Mouse (Mus musculus) neural tube, embryonic 13.5 days (tissue): Measurements from ENCODE around the gene Enah. TPM values are rescaled to one million over a fixed set of nuclear protein-coding genes. Genes with fewer than 3 reads are reported as not detected.

Source experiments
- ATAC-seq: fragments of 200-750 bp; cut with Nextera tagmentation; 2 replicates; pipeline ENCODE4 v1.8.0; 2017; ENCODE audit warnings: low read depth, mild to moderate bottlenecking, moderate TSS enrichment, moderate library complexity
- H3K27ac ChIP-seq: fragments of 300-500 bp; sonication (generic); replicated peaks from 2 replicates; pipeline ENCODE4 v1.5.1; 2015; ENCODE audit warnings: moderate library complexity, mild to moderate bottlenecking, inconsistent platforms
- H3K27me3 ChIP-seq: fragments of 300-500 bp; sonication (generic); 2 replicates; pipeline ENCODE4 v1.6.1; 2015; ENCODE audit warnings: mild to moderate bottlenecking, inconsistent platforms
- H3K36me3 ChIP-seq: fragments of 300-500 bp; sonication (generic); 2 replicates; pipeline ENCODE4 v1.6.1; 2015; ENCODE audit warnings: mild to moderate bottlenecking, inconsistent platforms
- H3K4me1 ChIP-seq: fragments of 300-500 bp; sonication (generic); replicated peaks from 2 replicates; pipeline ENCODE4 v1.6.1; 2015; ENCODE audit warnings: inconsistent platforms
- H3K4me2 ChIP-seq: fragments of 300-500 bp; sonication (generic); 2 replicates; pipeline ENCODE4 v1.6.1; 2015; ENCODE audit warnings: inconsistent platforms, mild to moderate bottlenecking, moderate library complexity
- H3K4me3 ChIP-seq: fragments of 300-500 bp; sonication (generic); 2 replicates; pipeline ENCODE4 v1.5.1; 2015; ENCODE audit warnings: mild to moderate bottlenecking, inconsistent platforms
- H3K9ac ChIP-seq: fragments of 300-500 bp; sonication (generic); 2 replicates; pipeline ENCODE4 v1.6.1; 2015; ENCODE audit warnings: moderate library complexity, mild to moderate bottlenecking, inconsistent platforms
- H3K9me3 ChIP-seq: fragments of 300-500 bp; sonication (generic); 2 replicates; pipeline ENCODE4 v1.6.1; 2016; ENCODE audit warnings: inconsistent platforms
- WGBS: fragments of 180-500 bp; shearing (Covaris S2); methylation state at CpG from one replicate; pipeline ENCODE4 v1.1.7; 2015; 5-methylcytosine and 5-hydroxymethylcytosine counted together
- polyA plus RNA-seq: library from polyadenylated mRNA; unstranded; fragments of >200 nt; fragmentation: Nextera tagmentation; extraction: Ambion mirVana; gene quantifications from 2 replicates; pipeline ENCODE4 v1.2.1, GENCODE M21; 2015

Enah gene
- polyA plus RNA-seq, 1 experiment from 2014 or later, result 35.6 TPM

DNA sequence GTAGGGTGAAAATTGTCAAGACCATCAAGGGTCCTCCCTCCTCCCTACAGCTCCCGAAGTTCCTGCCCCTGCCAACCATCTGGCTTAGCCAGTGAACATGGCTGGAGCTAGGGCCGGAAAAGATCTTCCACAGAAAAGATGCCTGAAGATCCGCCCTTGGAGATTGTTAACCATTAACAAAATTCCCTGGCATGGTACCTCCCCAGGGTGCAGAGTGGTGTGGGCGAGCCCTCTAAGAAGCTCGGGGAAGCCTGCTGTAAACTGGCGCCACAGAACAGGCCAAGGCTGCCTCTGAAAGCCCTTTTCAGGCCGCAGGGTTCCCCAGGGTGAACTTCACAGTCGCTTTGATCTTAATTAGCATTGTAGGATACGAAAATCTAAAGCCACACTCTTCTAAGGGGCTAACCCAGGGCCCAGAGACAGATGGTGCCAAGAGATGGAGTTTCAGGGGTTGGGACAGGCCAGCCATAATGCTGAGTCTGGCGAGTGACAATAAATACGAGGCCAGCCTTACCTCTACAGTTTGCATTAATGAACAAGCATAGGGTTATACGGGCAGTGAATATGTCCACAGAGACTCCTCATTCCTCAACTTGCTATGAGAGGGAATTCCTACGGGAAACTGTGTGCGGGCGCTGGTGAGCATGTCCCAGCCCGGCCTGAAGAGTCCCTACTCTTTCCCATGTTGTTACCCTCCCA, 157.0 kb downstream of the Enah start:
- no peak overlapping the region for H3K27ac ChIP-seq

GRCm38 (mm10) chr1:181861181-181861902, 158.4 kb downstream of the Enah start:
- Histone ChIP-seq H3K27me3 (no peaks in the 10 kb centered on the region), H3K36me3 (no peaks in the 10 kb centered on the region), H3K9ac (no peak overlapping the region), H3K4me1 (peaks cover 8% of the 10 kb centered on the region; the same call in 1 of the 2 replicates), H3K27ac (no peak overlapping the region), H3K4me2 (no peak overlapping the region), H3K9me3 (no peaks in the 10 kb centered on the region), H3K4me3 (no peak overlapping the region)
- 74% methylated on average over 2 of the region's 2 CpGs for WGBS
- no peak for ATAC-seq

More for the DNA sequence above, 157.0 kb downstream of the Enah start:
- Histone ChIP-seq H3K4me3 (no peak overlapping the region), H3K27me3 (no peaks in the 10 kb centered on the region), H3K9ac (no peak overlapping the region), H3K36me3 (no peaks in the 10 kb centered on the region), H3K4me2 (no peak overlapping the region), H3K4me1 (peaks cover 8% of the 10 kb centered on the region; the same call in 1 of the 2 replicates), H3K9me3 (no peaks in the 10 kb centered on the region)
- whole genome bisulfite sequencing, result 34% methylated on average over 16 of the region's 16 CpGs
- ATAC-seq, result no peak

GRCm38 (mm10) chr1:181860659-181861058, 159.1 kb downstream of the Enah start:
- Histone ChIP-seq H3K9me3 (no peaks in the 10 kb centered on the region), H3K27me3 (no peaks in the 10 kb centered on the region), H3K4me2 (no peak overlapping the region), H3K4me3 (no peak overlapping the region), H3K36me3 (no peaks in the 10 kb centered on the region), H3K27ac (no peak overlapping the region), H3K9ac (no peak overlapping the region), H3K4me1 (peaks cover 8% of the 10 kb centered on the region; the same call in 1 of the 2 replicates)
- WGBS, result 27% methylated on average over 5 of the region's 5 CpGs
- ATAC-seq, result no peak

DNA sequence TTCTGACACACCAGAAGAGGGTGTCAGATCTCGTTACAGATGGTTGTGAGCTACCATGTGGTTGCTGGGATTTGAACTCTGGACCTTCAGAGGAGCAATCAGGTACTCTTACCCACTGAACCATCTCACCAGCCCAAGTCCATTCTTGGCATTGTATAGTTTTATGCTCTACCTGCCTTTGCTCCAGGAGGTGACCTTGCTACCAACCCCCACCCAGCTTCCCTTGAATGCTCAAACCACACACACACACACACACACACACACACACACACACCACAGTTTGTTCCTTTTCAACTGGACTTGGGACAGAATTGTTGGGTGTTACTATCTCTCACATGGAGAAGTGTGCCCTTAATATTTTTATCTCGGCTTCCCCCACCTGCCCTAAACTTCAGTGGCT, 163.5 kb downstream of the Enah start:
- 92% methylated on average over 2 of the region's 2 CpGs for WGBS

DNA sequence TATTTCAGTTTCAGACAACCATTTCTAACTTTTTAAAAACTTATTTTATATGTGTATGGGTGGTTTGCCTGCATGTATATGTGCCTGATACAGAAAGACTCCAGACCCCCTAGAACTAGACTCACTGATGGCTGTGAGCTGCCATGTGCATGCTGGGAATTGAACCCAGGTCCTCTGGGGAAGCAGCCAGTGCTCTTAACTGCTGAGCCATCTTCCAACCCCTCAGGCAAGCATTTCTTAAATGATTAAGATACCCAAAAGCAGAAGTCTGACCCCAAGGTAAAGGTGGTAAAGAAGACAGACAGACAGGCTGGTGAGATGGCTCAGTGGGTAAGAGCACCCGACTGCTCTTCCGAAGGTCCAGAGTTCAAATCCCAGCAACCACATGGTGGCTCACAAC, 165.0 kb downstream of the Enah start:
- no peak overlapping the region for H3K4me3 ChIP-seq
- H3K4me1 ChIP-seq, result peaks cover 8% of the 10 kb centered on the region
- no peaks in the 10 kb centered on the region for H3K36me3 ChIP-seq
- no peaks in the 10 kb centered on the region for H3K9me3 ChIP-seq
- H3K9ac ChIP-seq, result no peak overlapping the region
- 0 out of 2 replicates have a peak, but pooled peaks cover 2% of the 10 kb centered on the region for H3K27me3 ChIP-seq
- ATAC-seq, result no peak
- WGBS, result 96% methylated on average over 2 of the region's 2 CpGs
- no peak overlapping the region for H3K27ac ChIP-seq
- H3K4me2 ChIP-seq, result no peak overlapping the region

More for the DNA sequence above, 163.5 kb downstream of the Enah start:
- H3K4me1 ChIP-seq, result peaks cover 8% of the 10 kb centered on the region
- H3K36me3 ChIP-seq, result no peaks in the 10 kb centered on the region
- no peak overlapping the region for H3K4me2 ChIP-seq
- ATAC-seq, result no peak
- no peak overlapping the region for H3K27ac ChIP-seq
- H3K27me3 ChIP-seq, result 0 out of 2 replicates have a peak, but pooled peaks cover 2% of the 10 kb centered on the region
- H3K4me3 ChIP-seq, result no peak overlapping the region
- H3K9ac ChIP-seq, result no peak overlapping the region
- no peaks in the 10 kb centered on the region for H3K9me3 ChIP-seq

GRCm38 (mm10) chr1:181853081-181853736, 166.6 kb downstream of the Enah start:
- Histone ChIP-seq H3K27ac (no peak overlapping the region), H3K9me3 (no peaks in the 10 kb centered on the region), H3K36me3 (no peaks in the 10 kb centered on the region), H3K4me1 (peaks cover 8% of the 10 kb centered on the region), H3K4me3 (no peak overlapping the region), H3K27me3 (0 out of 2 replicates have a peak, but pooled peaks cover 2% of the 10 kb centered on the region), H3K9ac (0 out of 2 replicates have a peak overlapping the region, but pooled peaks have one; percentile 17), H3K4me2 (peak overlapping the region; percentile 38)
- ATAC-seq, result no peak; the same call in 1 of the 2 replicates
- 9% methylated on average over 17 of the region's 21 CpGs for WGBS

- Histone ChIP-seq H3K36me3 (no peaks in the 10 kb centered on the region), H3K27ac (no peak overlapping the region), H3K9me3 (no peaks in the 10 kb centered on the region), H3K27me3 (0 out of 2 replicates have a peak, but pooled peaks cover 2% of the 10 kb centered on the region), H3K4me3 (no peak overlapping the region), H3K9ac (no peak overlapping the region), H3K4me2 (no peak overlapping the region), H3K4me1 (peaks cover 8% of the 10 kb centered on the region)
- no peak for ATAC-seq
- 56% methylated on average over 13 of the region's 13 CpGs for WGBS
Measured at GRCm38 (mm10) chr1:181852466-181852865, 167.3 kb downstream of the Enah start.

DNA sequence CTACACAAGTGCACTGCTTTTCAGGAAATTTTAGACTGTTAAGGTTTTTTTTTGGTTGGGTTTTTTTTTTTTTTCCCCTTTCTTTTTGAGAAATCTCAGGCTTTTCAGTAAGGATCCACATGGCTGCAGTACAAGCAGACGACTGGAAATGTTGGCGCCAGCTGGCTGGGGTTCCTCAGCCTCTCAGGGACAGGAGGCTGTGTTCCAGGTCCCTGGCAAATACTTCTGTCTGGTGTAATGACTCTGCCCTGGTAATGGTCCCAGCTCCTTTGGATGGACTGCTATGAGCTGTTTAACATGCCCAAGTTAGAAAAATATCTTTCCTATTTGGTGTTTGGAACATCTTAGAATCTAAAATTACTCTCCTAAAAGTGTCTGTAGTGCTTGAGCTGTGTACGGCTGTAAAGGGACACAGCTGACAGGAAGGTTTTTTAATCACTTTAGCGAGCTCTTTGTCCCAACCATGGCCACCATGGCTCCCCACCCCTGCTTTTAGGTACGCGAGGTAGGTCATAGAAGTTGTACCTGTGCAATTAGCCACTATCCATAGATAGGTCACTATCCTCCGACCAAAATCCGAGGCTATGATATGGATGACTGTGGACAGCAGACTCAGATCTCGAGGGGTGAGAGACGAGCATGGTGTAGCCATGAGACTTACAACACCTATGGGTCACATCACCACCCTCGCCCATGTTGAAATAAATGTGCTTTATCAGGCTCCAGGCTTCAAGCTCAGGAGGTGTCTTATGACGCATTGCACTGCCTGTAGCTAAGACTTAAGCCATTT, 168.1 kb downstream of the Enah start:
- Histone ChIP-seq H3K9ac (no peak overlapping the region), H3K9me3 (no peaks in the 10 kb centered on the region), H3K27me3 (0 out of 2 replicates have a peak, but pooled peaks cover 2% of the 10 kb centered on the region), H3K4me2 (no peak overlapping the region), H3K4me1 (peaks cover 8% of the 10 kb centered on the region), H3K27ac (no peak overlapping the region), H3K36me3 (no peaks in the 10 kb centered on the region), H3K4me3 (no peak overlapping the region)
- WGBS, result 93% methylated on average over 12 of the region's 12 CpGs
- no peak for ATAC-seq

GRCm38 (mm10) chr1:181850441-181850840, 169.3 kb downstream of the Enah start:
- Histone ChIP-seq H3K4me1 (peaks cover 8% of the 10 kb centered on the region), H3K9ac (no peak overlapping the region), H3K4me3 (no peak overlapping the region), H3K27ac (no peak overlapping the region), H3K4me2 (no peak overlapping the region), H3K9me3 (no peaks in the 10 kb centered on the region), H3K36me3 (no peaks in the 10 kb centered on the region), H3K27me3 (0 out of 2 replicates have a peak, but pooled peaks cover 2% of the 10 kb centered on the region)
- 56% methylated on average over 4 of the region's 4 CpGs for WGBS
- ATAC-seq, result no peak

GRCm38 (mm10) chr1:181848210-181848609, 171.6 kb downstream of the Enah start:
- ATAC-seq, result no peak
- 0 out of 2 replicates have a peak, but pooled peaks cover 7% of the 10 kb centered on the region for H3K27me3 ChIP-seq
- no peak overlapping the region for H3K9ac ChIP-seq
- 92% methylated on average over 1 of the region's 1 CpGs for WGBS
- H3K9me3 ChIP-seq, result no peaks in the 10 kb centered on the region
- no peak overlapping the region for H3K27ac ChIP-seq
- no peak overlapping the region for H3K4me3 ChIP-seq
- H3K36me3 ChIP-seq, result no peaks in the 10 kb centered on the region
- peaks cover 6% of the 10 kb centered on the region for H3K4me1 ChIP-seq
- H3K4me2 ChIP-seq, result no peak overlapping the region

- H3K9ac ChIP-seq, result no peak overlapping the region
- H3K27ac ChIP-seq, result no peak overlapping the region
- no peaks in the 10 kb centered on the region for H3K9me3 ChIP-seq
- no peak overlapping the region for H3K4me2 ChIP-seq
- no peak for ATAC-seq
- H3K4me3 ChIP-seq, result no peak overlapping the region
- H3K27me3 ChIP-seq, result 0 out of 2 replicates have a peak, but pooled peaks cover 5% of the 10 kb centered on the region
- WGBS, result 86% methylated on average over 3 of the region's 3 CpGs
- peaks cover 7% of the 10 kb centered on the region for H3K4me1 ChIP-seq
- no peaks in the 10 kb centered on the region for H3K36me3 ChIP-seq
Measured at GRCm38 (mm10) chr1:181847396-181847795, 172.4 kb downstream of the Enah start.
